Mouse (Mus musculus) heart, embryonic 10.5 days (tissue): Measurements from ENCODE around the gene Taf1c. TPM values are rescaled to one million over a fixed set of nuclear protein-coding genes. Genes with fewer than 3 reads are reported as not detected.

Source experiments
- DNase-seq: peaks from one replicate; pipeline ENCODE4 v3.0.0-alpha.2; 2017; ENCODE audit warnings: low spot score
- H3K27ac ChIP-seq: fragments of 300-500 bp; sonication (generic); 2 replicates; pipeline ENCODE4 v1.5.1; 2016; ENCODE audit warnings: mild to moderate bottlenecking
- H3K27me3 ChIP-seq: fragments of 300-500 bp; sonication (generic); 2 replicates; pipeline ENCODE4 v1.6.1; 2016; ENCODE audit warnings: mild to moderate bottlenecking; ENCODE audit not compliant: poor library complexity, insufficient read depth, severe bottlenecking
- H3K36me3 ChIP-seq: fragments of 300-500 bp; sonication (generic); 2 replicates; pipeline ENCODE4 v1.6.1; 2016; ENCODE audit warnings: mild to moderate bottlenecking, moderate library complexity
- H3K4me1 ChIP-seq: fragments of 300-500 bp; sonication (generic); 2 replicates; pipeline ENCODE4 v1.6.1; 2016; ENCODE audit warnings: mild to moderate bottlenecking
- H3K4me3 ChIP-seq: fragments of 300-500 bp; sonication (generic); 2 replicates; pipeline ENCODE4 v1.5.1; 2016; ENCODE audit warnings: mild to moderate bottlenecking, moderate library complexity
- H3K9me3 ChIP-seq: fragments of 300-500 bp; sonication (generic); 2 replicates; pipeline ENCODE4 v1.6.1; 2016; ENCODE audit warnings: mild to moderate bottlenecking, moderate library complexity
- WGBS: fragments of 180-500 bp; shearing (Covaris S2); methylation state at CpG from one replicate; pipeline ENCODE4 v1.1.7; 2016; 5-methylcytosine and 5-hydroxymethylcytosine counted together
- polyA plus RNA-seq: library from polyadenylated mRNA; unstranded; fragments of >200 nt; fragmentation: Nextera tagmentation; extraction: Ambion mirVana; gene quantifications from 2 replicates; pipeline ENCODE4 v1.2.1, GENCODE M21; 2016

Gene Taf1c
- polyA plus RNA-seq, 1 experiment from 2014 or later = 11.2 TPM

DNA sequence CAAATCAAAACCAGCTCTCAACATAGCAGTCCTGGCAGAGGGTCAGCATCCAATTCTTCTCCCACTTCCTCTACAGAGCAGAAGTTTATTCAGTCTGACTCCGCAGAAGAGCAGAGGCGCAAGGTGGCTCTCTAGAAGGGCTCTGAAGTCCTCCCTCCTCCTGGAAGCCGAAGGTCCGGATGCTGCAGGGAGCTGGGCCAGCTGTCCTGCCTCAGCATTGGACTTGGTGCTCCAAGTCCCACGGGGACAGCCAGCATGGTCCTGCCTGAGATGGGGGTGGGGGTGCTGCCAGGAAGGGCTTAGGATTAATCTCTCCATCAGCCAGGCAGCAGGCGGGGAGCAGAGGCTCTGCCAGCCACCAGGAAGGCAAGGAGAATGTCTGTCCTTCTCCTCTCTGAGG, 30.4 kb upstream of the Taf1c start, which contains the start of gene Kcng4:
Gene Kcng4, minus strand, starts transcription at position 303 of the 400 bp plus-strand sequence.
- DNase-seq = no peak

GRCm38 (mm10) chr8:119634616-119635336, 29.8 kb upstream of the Taf1c start:
- 33% methylated on average over 14 of the region's 14 CpGs for WGBS
- no peak for DNase-seq
- H3K27me3 ChIP-seq = peaks cover 80% of the 10 kb centered on the region
- H3K4me3 ChIP-seq = no peak overlapping the region; the same call in 1 of the 2 replicates
- H3K36me3 ChIP-seq = no peaks in the 10 kb centered on the region
- no peak overlapping the region for H3K27ac ChIP-seq
- H3K9me3 ChIP-seq = no peaks in the 10 kb centered on the region
- H3K4me1 ChIP-seq = peaks cover 38% of the 10 kb centered on the region

More for the DNA sequence above, 30.4 kb upstream of the Taf1c start, which contains the start of gene Kcng4:
- WGBS = 32% methylated on average over 6 of the region's 6 CpGs
- H3K27ac ChIP-seq = peak within 1 kb of the TSS; percentile 24; the same call in 1 of the 2 replicates
- H3K9me3 ChIP-seq = no peaks in the 10 kb centered on the region
- peaks cover 38% of the 10 kb centered on the region for H3K4me1 ChIP-seq
- H3K36me3 ChIP-seq = no peaks in the 10 kb centered on the region
- H3K4me3 ChIP-seq = no peak within 1 kb of the TSS; the same call in 1 of the 2 replicates
- peaks cover 75% of the 10 kb centered on the region for H3K27me3 ChIP-seq

GRCm38 (mm10) chr8:119632909-119633308, 27.9 kb upstream of the Taf1c start:
- peaks cover 40% of the 10 kb centered on the region for H3K4me1 ChIP-seq
- no peak for DNase-seq
- no peaks in the 10 kb centered on the region for H3K36me3 ChIP-seq
- H3K9me3 ChIP-seq = no peaks in the 10 kb centered on the region
- H3K4me3 ChIP-seq = peak overlapping the region; percentile 34
- peaks cover 83% of the 10 kb centered on the region for H3K27me3 ChIP-seq
- WGBS = 39% methylated on average over 29 of the region's 29 CpGs
- peak overlapping the region; percentile 33; the same call in 1 of the 2 replicates for H3K27ac ChIP-seq

- no peaks in the 10 kb centered on the region for H3K9me3 ChIP-seq
- H3K4me1 ChIP-seq = peaks cover 47% of the 10 kb centered on the region
- no peak overlapping the region for H3K4me3 ChIP-seq
- 77% methylated on average over 9 of the region's 9 CpGs for WGBS
- DNase-seq = no peak
- H3K27me3 ChIP-seq = peaks cover 76% of the 10 kb centered on the region
- 0 out of 2 replicates have a peak overlapping the region, but pooled peaks have one; percentile 33 for H3K27ac ChIP-seq
- no peaks in the 10 kb centered on the region for H3K36me3 ChIP-seq
These were observed 27.2 kb upstream of the Taf1c start for GRCm38 (mm10) chr8:119632246-119632645.

GRCm38 (mm10) chr8:119630841-119631240, 25.8 kb upstream of the Taf1c start:
- H3K27ac ChIP-seq = no peak overlapping the region
- no peak overlapping the region for H3K4me3 ChIP-seq
- H3K4me1 ChIP-seq = peaks cover 41% of the 10 kb centered on the region
- WGBS = 62% methylated on average over 3 of the region's 3 CpGs
- H3K27me3 ChIP-seq = peaks cover 65% of the 10 kb centered on the region
- H3K36me3 ChIP-seq = no peaks in the 10 kb centered on the region
- DNase-seq = no peak
- H3K9me3 ChIP-seq = no peaks in the 10 kb centered on the region

- H3K9me3 ChIP-seq = no peaks in the 10 kb centered on the region
- no peak for DNase-seq
- H3K4me3 ChIP-seq = no peak overlapping the region
- WGBS = 36% methylated on average over 10 of the region's 10 CpGs
- H3K36me3 ChIP-seq = no peaks in the 10 kb centered on the region
- H3K27ac ChIP-seq = peak overlapping the region; percentile 49
- peaks cover 22% of the 10 kb centered on the region for H3K4me1 ChIP-seq
- H3K27me3 ChIP-seq = peaks cover 58% of the 10 kb centered on the region
These were observed 22.8 kb upstream of the Taf1c start for GRCm38 (mm10) chr8:119627613-119628359.

DNA sequence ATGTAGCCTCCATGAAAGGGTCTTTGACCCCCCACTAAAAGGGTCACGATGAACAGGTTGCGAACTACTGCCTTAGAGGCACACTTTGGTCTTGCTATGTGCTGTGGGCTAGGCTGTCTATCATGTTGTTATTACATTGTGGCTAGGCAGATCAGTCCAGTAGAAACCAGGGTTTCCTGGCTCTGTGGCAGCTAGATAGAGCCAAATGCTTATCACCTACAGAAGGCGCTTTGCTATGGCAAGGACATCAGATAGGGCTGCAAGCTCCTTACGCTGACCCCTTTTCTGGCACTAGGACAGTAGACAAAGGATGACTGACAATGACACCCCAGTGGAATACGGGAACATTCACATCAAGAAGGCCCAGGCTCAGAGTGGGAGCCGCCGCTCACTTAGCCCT, 22.2 kb upstream of the Taf1c start:
- peaks cover 17% of the 10 kb centered on the region for H3K4me1 ChIP-seq
- DNase-seq = no peak
- peaks cover 52% of the 10 kb centered on the region for H3K27me3 ChIP-seq
- no peak overlapping the region for H3K4me3 ChIP-seq
- H3K9me3 ChIP-seq = no peaks in the 10 kb centered on the region
- H3K27ac ChIP-seq = peak overlapping the region; percentile 49
- 71% methylated on average over 7 of the region's 7 CpGs for WGBS
- H3K36me3 ChIP-seq = no peaks in the 10 kb centered on the region

DNA sequence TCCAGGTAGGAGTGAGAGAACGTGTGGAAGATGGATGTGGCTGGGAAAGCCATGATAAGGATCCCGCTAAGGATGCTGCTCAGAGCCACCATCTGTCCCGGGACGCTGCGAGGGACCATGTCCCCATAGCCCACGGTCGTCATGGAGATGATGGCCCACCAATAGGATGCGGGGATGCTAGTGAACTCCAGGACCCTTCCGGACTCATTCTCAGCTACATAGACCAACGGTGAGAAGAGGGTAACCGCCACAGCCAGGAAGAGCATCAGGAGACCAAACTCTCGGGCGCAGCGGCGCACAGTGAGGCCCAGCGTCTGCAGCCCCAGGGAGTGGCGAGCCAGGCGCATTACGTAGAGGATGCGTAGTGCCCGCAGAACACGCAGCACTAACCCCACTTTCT, 20.8 kb upstream of the Taf1c start:
- H3K36me3 ChIP-seq = no peaks in the 10 kb centered on the region
- no peak overlapping the region for H3K27ac ChIP-seq
- H3K9me3 ChIP-seq = no peaks in the 10 kb centered on the region
- DNase-seq = no peak
- H3K4me1 ChIP-seq = peaks cover 18% of the 10 kb centered on the region
- peaks cover 38% of the 10 kb centered on the region for H3K27me3 ChIP-seq
- H3K4me3 ChIP-seq = no peak overlapping the region
- 80% methylated on average over 22 of the region's 22 CpGs for WGBS

DNA sequence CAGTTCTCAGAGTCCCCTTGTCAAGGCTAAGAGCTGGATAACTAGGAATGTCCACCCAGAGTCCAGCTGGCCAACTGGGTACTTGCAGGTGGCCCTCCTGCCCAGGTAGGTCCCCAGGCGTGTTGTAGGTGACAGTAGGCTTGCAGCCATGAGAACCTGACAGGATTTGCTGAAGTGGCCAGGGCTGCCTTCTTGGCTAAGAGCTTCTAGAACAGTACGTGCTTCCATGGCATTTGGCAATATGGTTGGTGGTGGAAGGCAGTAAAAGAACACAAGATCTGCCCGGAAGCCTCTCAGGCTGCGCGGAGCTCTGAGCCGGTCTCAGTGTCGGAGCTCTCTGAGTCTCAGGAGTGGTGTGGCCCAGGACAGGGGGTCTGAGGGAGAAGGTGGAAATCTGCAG, 19.9 kb upstream of the Taf1c start:
- WGBS = 88% methylated on average over 7 of the region's 7 CpGs
- Histone ChIP-seq H3K4me3 (no peak overlapping the region), H3K27ac (no peak overlapping the region), H3K36me3 (no peaks in the 10 kb centered on the region), H3K27me3 (peaks cover 31% of the 10 kb centered on the region), H3K4me1 (peaks cover 27% of the 10 kb centered on the region), H3K9me3 (no peaks in the 10 kb centered on the region)
- DNase-seq = no peak

GRCm38 (mm10) chr8:119623744-119624143, 18.7 kb upstream of the Taf1c start:
- Histone ChIP-seq H3K27ac (no peak overlapping the region), H3K4me1 (peaks cover 34% of the 10 kb centered on the region), H3K27me3 (peaks cover 26% of the 10 kb centered on the region), H3K36me3 (no peaks in the 10 kb centered on the region), H3K9me3 (no peaks in the 10 kb centered on the region), H3K4me3 (no peak overlapping the region)
- 84% methylated on average over 1 of the region's 1 CpGs for WGBS
- DNase-seq = no peak

GRCm38 (mm10) chr8:119623061-119623460, 18.0 kb upstream of the Taf1c start:
- no peak overlapping the region for H3K4me3 ChIP-seq
- no peak overlapping the region for H3K27ac ChIP-seq
- peaks cover 34% of the 10 kb centered on the region for H3K4me1 ChIP-seq
- peaks cover 26% of the 10 kb centered on the region for H3K27me3 ChIP-seq
- no peaks in the 10 kb centered on the region for H3K9me3 ChIP-seq
- H3K36me3 ChIP-seq = no peaks in the 10 kb centered on the region
- 89% methylated on average over 8 of the region's 8 CpGs for WGBS
- no peak for DNase-seq

- Histone ChIP-seq H3K9me3 (no peaks in the 10 kb centered on the region), H3K27ac (no peak overlapping the region), H3K4me3 (no peak overlapping the region), H3K36me3 (no peaks in the 10 kb centered on the region), H3K4me1 (peaks cover 29% of the 10 kb centered on the region), H3K27me3 (peaks cover 30% of the 10 kb centered on the region)
- no peak for DNase-seq
- 61% methylated on average over 4 of the region's 4 CpGs for WGBS
These were observed 17.5 kb upstream of the Taf1c start for GRCm38 (mm10) chr8:119622555-119622954.

DNA sequence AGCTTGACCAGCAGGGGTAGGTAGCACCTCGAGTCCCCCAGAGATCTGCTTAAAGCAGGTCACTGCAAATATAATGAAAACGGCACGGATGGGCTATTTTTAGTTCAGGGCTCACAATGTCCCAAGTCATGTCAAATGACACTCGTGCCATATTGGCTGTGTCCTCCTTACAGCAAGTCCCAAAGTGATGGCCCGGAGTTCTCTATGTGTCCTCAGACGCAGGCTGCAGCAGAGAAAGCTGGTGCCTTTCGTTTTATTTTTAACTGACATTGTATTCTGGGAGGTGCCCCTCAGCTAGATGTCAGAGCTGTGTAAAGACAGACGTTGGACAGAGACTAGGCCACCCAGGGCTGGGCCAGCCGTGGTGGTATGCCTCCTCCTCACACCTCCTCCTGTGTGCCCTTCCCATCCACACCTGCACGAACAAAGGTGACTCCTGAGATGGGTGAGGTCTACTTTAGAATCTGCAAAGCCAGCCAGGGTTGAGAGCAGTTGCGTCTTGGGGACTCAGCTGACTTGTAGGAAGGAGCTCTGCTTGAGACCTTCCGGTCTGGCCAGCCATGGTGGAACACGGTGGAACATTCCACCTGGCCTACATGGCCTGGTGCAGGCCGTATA, 15.9 kb upstream of the Taf1c start:
- Histone ChIP-seq H3K36me3 (no peaks in the 10 kb centered on the region), H3K27me3 (peaks cover 44% of the 10 kb centered on the region), H3K27ac (0 out of 2 replicates have a peak overlapping the region, but pooled peaks have one; percentile 0), H3K4me1 (peaks cover 29% of the 10 kb centered on the region), H3K4me3 (no peak overlapping the region), H3K9me3 (no peaks in the 10 kb centered on the region)
- no peak for DNase-seq
- WGBS = 62% methylated on average over 14 of the region's 14 CpGs
